Mouse (Mus musculus): ENCODE results near the gene Ccdc141. TPM values are rescaled to one million over a fixed set of nuclear protein-coding genes. Genes with fewer than 3 reads are reported as not detected.

Gene Ccdc141
- total RNA-seq, 2 experiments from 2014 or later: 239 to 243 TPM

- intact Hi-C loops (cut with DNase I): no loop called here
- peak; percentile 20 for DNase-seq (ENCODE audit: low spot score)
These were observed 172.1 kb downstream of the Ccdc141 start for GRCm38 (mm10) chr2:76998351-76998750.

DNA sequence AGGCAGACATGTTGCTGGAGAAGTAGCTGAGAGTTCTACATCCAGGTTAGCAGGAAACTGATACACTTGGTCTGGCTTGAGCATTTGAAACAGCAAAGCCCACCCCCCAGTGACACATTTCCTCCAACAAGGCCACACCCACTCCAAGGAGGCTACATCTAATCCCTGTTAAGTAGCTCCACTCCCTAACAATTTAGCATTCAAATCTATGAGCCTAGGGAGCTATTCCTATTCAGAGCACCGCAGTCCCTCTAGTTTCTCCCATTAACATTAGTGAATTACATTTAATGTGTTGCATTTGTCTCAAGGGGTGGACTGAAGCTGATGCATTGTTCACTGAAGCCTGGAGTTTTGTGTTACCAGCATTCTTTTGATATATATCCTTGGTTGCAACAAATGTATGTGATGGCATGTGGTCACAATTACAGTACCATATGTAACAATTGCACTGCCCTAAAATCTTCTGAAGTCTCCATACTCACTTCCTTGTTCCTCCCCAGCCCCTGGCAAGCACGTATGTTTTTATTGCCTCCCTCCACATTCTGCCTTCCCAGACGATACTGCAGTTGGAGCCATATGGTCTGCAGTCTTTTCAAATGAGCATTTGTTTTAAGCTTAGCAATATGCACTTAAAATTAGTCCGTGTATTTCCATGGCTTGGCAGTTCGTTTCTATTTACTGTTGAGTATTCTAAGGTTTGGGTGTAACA is 177.8 kb downstream of the Ccdc141 start:
- no peak for DNase-seq (ENCODE audit: low spot score)
- intact Hi-C loops (cut with DNase I): no loop called here

DNA sequence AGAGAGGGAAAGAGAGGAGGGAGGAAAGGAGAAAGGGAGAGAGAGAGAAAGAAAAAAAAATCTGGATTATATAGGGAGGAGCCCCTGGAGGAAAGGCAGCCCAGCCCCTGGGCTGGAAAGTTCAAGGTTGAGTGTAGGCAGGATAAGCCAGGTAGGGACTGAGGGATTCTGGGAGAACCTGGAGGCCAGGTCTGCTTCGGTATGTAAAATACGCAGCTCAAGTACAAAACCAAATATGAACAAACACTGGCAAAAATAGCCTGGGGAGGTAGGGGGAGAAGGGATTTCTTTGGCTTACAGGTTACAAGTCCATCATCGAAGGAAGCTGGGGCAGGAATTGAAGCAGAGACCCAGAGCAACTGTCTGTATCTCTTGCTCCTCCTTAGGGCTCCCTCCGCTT is 183.1 kb downstream of the Ccdc141 start:
- intact Hi-C loops (cut with DNase I): no loop called here
- no peak for DNase-seq (ENCODE audit: low spot score)

DNA sequence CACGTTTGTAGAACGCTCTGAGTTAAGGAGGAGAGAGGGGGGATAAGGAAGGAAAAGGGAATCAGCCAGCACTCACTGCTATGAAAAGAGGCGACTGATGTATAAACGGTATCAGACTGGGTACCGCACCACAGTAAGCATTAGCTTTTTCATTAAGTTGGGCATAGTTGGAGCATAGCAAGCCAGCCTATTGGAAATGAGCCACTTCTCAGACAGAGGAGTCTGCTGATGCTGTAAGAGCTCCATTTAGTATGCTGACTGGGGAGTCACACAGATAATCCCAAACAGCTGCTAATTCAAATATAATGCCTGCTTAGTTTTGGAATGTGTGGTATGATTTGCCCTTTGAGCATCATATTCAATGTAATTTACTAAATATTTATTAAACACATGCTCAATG is 186.1 kb downstream of the Ccdc141 start:
- intact Hi-C loops (cut with DNase I): no loop called here

DNA sequence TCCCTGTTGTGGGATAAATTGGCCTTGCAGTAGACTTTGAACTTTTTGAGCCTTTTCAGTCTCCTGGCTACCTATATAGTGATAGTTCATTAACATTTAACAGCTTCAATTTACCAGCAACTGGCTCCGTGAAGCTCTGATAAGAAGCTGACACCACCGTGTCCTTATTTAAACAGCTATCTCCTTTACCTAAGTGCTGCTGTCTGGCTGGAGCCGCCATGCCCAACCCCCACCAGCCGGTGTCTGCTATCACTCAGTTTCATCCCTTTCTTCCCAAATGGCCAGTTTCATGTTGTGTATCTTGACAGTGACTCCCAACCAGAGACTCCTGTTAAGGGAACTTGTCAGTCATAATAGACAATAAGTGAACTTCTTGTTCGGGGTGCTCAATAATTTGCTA is 186.8 kb downstream of the Ccdc141 start:
- no peak for DNase-seq (ENCODE audit: low spot score)
- intact Hi-C loops (cut with DNase I): no loop called here

More for the DNA sequence above, 186.1 kb downstream of the Ccdc141 start:
- no peak for DNase-seq (ENCODE audit: low spot score)

DNA sequence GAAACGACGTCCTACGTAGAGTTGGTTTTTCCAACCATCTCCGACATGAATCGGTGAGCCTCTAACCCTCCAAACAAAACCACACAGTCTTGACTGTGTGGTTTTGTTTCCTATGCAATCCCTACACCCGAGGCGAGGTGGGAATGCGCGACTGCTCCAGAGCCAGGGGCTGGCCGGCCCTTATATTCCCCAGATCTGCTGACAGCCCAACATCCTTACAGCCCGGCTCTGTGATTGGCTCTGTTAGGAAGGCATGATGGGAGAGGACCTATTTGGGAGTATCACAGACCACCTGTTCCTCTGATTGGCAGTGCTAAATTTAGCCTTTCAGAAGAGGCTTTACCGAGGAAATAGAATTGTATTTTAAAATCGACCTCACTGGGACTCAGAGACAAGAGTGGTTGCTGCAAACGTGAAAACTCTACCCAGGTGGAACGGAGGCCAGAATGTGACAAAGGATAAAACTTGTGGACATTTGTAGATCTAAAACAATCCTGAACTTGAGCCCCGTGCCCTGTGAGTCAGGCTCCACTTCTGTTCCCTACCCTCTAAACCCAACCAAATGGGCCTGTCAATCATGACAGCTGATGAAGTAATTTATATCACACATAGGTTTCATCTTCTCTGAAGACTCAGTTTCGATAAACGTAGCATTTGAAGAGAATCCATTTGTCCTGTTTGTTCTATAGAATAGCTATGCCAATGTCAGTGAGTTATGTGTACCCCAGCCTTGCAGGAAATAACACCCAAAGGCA is 187.9 kb downstream of the Ccdc141 start, which contains the start of gene Ttn:
Ttn (minus strand) TSS at position 157 of the 755 bp plus-strand sequence.
- intact Hi-C loops (cut with DNase I): no loop called here

DNA sequence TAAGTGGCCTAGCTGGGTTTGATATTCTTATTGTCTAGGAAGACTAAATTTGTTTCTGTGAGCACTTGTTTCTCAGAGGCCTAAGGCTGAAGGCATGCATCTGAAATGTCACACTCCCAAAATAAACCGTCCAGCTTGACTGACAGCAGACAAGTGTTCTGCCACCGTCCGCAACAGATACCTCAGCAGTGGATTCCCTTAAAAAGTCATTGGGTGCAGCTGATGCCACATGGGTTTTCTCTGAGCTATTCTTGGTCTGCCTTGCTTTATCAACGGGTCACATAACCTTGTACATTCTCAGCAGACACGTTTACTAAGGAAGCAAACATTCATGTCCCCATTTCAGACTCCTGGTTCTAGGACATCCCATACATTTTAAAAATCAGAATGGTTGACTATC is 188.7 kb downstream of the Ccdc141 start:
- no peak for DNase-seq (ENCODE audit: low spot score)
- intact Hi-C loops (cut with DNase I): no loop called here

More for the DNA sequence above, 187.9 kb downstream of the Ccdc141 start, which contains the start of gene Ttn:
- peak; percentile 38 for DNase-seq (ENCODE audit: low spot score)

GRCm38 (mm10) chr2:76980146-76980545 is 190.3 kb downstream of the Ccdc141 start:
- intact Hi-C loops (cut with DNase I): no loop called here
- no peak for DNase-seq (ENCODE audit: low spot score)

DNA sequence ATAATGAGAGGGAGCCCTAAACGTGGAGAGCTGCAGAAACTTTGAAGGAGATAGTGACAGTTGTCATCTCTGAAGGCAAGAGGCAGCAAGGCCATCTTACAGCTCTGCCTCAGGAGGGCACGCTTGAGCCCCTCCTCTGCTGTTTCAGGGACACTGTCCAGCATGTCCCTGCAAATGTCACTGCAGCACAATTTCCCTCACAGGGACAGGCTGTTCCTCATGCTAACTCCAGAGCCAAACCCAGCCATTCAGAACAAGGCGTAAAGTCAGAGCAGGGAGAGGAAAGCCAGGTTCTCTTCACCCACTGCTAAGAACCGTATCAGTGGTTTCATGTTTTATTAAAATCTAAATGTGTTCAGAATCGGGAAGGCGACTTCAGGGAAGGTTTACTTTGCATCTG is 192.8 kb downstream of the Ccdc141 start:
- intact Hi-C loops (cut with DNase I): loop anchor here (10.0 kb wide), 1 partner anchor 227 kb away; no protein-coding TSS in a partner anchor
- no peak for DNase-seq (ENCODE audit: low spot score)

DNA sequence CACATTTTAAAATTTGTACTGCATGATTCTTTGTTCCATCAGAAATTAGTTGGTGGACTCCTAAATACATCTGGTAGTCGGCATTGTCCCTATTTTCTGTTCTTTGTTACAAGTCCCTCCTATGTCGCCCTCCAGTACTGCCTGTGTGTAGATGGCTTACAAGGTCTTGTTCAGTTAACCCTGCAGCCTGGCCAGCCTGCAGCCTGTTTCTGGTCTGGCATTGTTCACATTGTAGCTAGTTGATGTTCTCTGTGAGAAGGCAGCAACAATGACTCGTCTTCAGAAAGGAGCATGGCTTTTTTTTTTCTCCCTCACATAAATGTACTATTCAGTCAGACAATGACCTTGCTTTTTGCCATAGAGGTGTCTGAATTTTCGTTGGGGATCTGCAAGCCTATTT is 198.4 kb downstream of the Ccdc141 start:
- intact Hi-C loops (cut with DNase I): loop anchor here (5.0 to 10.0 kb wide), 2 partner anchors 233 to 735 kb away; no protein-coding TSS in a partner anchor
- DNase-seq (ENCODE audit: low spot score): no peak

GRCm38 (mm10) chr2:76971069-76971468 is 199.4 kb downstream of the Ccdc141 start:
- no peak for DNase-seq (ENCODE audit: low spot score)
- intact Hi-C loops (cut with DNase I): loop anchor here (2.0 to 10.0 kb wide), 3 partner anchors 234 to 736 kb away; no protein-coding TSS in a partner anchor

DNA sequence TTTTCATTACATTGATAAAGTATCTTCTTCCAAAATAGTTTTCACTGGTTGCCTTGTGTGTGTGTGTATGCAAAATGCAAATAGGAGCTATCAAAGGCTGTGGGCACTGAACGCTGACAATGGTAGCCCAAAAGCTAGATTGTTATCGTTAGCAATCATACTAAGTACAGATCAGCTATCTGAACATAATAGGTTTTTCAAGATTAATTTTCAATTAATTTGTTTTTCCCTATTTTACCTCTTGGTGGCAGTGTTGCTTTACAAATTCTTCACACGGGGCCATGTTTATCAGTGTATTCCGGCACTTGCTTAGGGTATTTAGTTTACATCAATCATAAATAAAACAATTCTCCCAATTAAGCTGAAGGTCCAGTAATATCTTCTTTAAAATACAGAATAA is 199.8 kb downstream of the Ccdc141 start:
- no peak for DNase-seq (ENCODE audit: low spot score)
- intact Hi-C loops (cut with DNase I): loop anchor here (2.0 to 10.0 kb wide), 3 partner anchors 234 to 737 kb away; no protein-coding TSS in a partner anchor

DNA sequence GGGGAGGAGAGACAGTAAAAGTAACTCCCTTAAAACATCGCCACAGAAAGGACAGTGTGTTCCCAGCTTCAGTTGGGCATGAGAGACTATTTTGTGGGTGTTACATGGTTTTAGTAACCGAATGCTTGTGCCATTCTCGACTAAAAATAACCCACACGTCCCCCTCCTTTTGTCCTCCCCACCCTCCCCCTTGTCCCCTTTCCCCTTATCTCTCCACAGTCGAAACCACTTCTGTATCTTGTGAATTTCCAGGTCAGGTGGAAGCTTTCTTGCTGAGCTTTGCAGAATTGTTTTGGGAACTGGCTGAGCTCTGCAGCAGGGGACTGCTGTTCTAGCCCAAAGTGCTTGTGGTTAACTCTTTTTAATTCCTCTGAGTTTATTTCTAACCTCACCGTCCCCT is 200.2 kb downstream of the Ccdc141 start:
- intact Hi-C loops (cut with DNase I): loop anchor here (2.0 to 10.0 kb wide), 3 partner anchors 235 to 737 kb away; no protein-coding TSS in a partner anchor

DNA sequence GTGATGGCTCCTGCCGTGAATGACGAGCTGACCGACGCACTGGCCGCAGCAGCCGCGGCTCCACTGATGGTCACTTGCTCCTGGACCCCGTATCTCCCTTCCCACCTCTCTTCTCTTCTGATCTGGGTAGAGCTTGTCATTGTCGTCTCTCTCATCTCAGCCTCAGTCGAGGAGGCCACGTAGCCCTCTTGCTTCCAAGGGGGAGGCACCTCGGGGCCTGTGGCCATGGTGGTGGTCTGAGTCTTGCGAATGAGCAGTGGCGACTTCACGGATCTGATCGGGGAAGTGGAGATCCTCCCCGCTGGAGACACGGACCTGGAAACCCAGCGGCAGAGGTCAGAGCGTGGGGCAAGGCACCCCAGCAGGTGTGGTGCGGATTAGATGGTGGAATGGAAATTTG is 200.8 kb downstream of the Ccdc141 start:
- intact Hi-C loops (cut with DNase I): loop anchor here (2.0 to 10.0 kb wide), 3 partner anchors 235 to 738 kb away; no protein-coding TSS in a partner anchor
- DNase-seq (ENCODE audit: low spot score): no peak

More for the DNA sequence above, 200.2 kb downstream of the Ccdc141 start:
- DNase-seq (ENCODE audit: low spot score): no peak

DNA sequence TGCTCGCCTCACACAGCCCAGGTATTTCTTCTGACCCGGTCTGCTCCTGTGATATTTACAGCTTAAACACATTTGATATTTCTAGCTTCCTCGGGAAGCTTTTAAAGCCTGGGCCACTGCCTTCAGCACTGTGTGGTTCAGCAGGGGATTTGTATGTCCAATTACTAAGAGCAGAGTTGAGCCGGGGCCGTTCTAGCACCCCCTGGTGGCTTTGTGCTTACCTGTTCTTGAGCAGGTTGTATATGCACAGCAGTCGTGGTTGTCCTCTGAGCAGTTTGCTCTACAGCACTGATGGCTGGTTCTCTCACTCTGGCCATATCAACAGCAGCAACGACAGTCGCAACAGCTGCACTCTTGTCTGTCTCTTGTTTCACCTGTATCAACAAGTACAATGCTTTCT is 201.5 kb downstream of the Ccdc141 start:
- intact Hi-C loops (cut with DNase I): no loop called here
- DNase-seq (ENCODE audit: low spot score): no peak

- intact Hi-C loops (cut with DNase I): no loop called here
- DNase-seq (ENCODE audit: low spot score): no peak
These were observed 203.9 kb downstream of the Ccdc141 start for GRCm38 (mm10) chr2:76966582-76966981.

DNA sequence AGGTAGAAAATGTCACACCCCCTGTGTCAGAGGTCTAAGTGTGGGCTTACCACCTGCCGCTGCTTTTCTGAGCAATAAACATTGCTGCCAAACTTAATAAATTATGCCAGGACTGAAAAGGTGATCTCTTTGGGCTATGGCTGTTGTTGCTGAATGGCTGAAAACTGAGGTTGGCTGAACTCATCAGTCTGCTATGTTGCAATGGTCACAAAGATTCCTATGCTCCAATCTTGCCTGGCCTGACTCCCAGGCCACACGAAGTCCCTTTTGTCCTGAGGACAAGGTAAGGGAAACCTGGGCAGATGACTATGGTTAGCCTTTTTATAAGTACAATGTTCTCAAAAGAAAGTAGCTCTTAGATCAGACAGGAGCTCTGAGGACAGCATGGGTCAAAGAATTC is 204.4 kb downstream of the Ccdc141 start:
- DNase-seq (ENCODE audit: low spot score): no peak
- intact Hi-C loops (cut with DNase I): no loop called here

DNA sequence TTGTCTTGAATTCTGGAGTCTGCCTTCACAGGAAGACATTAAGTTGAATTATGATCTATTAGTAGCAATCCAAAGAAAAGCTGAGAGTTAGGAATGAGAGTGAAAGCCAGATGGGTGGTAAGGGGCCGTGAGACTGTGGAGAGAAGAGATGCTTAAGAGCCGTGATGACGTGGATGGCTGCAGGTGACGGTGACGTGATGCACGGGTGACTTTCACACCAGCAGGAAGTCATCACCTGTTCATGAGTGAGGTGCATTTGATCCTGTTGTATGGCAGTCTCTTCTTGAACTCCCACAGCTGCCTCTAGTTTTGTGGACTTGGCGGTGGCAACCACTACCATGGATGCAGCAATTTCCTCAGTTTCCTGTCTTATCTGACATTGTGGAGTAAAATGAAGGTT is 204.9 kb downstream of the Ccdc141 start:
- DNase-seq (ENCODE audit: low spot score): no peak
- intact Hi-C loops (cut with DNase I): no loop called here

- intact Hi-C loops (cut with DNase I): no loop called here
- no peak for DNase-seq (ENCODE audit: low spot score)
These were observed 208.4 kb downstream of the Ccdc141 start for GRCm38 (mm10) chr2:76962045-76962432.

- intact Hi-C loops (cut with DNase I): no loop called here
- DNase-seq (ENCODE audit: low spot score): no peak
These were observed 208.9 kb downstream of the Ccdc141 start for GRCm38 (mm10) chr2:76961420-76962044.
